Mouse (Mus musculus) retina, adult 2 months (tissue): ENCODE measurements around the gene Neil3.

Experiments
- DNase-seq: peaks from one replicate; pipeline ENCODE4 v3.0.0-alpha.2; 2012; ENCODE audit warnings: low read depth, low spot score

Neil3 gene

GRCm38 (mm10) chr8:53638495-53639171 lies at the start of gene Neil3:
Gene Neil3 (minus strand): TSS chr8:53639065.
- no peak for DNase-seq

GRCm38 (mm10) chr8:53680846-53681245 lies 42.0 kb upstream of the Neil3 start:
- DNase-seq, result peak; percentile 8

DNA sequence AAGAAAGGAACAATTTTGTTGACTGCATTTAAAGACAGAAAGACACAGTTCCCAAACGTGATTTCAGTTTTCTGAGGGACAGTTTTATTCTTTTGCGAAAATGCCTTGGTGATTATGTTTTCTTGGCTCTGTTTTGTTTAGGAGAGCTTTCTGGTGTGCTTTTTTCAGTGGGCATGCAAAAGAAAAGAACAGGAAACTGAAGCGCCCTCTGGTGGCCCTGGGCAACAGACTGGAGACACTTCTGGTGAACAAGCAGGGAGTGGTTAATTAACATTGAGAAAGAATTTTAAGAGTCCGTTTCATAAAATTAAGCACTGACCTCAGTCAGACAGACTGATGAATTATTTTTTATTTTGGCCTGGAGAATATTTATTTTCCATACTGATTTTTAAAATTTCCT lies 25.1 kb upstream of the Neil3 start:
- DNase-seq, result peak; percentile 15

GRCm38 (mm10) chr8:53661436-53661835 lies 22.6 kb upstream of the Neil3 start:
- DNase-seq, result no peak

GRCm38 (mm10) chr8:53630618-53631017 lies 8.2 kb downstream of the Neil3 start:
- DNase-seq, result no peak

- no peak for DNase-seq
These were observed 9.9 kb downstream of the Neil3 start for GRCm38 (mm10) chr8:53628864-53629415.

DNA sequence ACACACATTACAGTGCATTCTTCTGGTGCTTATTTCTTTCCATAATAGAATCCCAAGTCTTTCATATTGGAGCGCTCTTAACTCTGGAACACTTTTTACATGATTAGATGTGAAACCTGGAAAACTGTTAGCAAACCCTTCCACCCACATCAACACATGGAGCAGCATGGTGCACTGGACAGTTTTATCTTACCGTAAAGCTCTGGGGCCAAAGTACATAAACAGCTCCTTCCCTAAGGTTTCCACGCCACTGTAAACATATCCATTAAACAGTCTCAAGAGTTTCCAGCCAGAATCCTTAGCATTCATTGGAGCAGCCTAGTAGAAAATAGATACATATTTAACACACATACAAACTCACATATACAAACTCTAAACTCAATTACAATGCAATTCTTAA lies 15.4 kb downstream of the Neil3 start:
- no peak for DNase-seq

DNA sequence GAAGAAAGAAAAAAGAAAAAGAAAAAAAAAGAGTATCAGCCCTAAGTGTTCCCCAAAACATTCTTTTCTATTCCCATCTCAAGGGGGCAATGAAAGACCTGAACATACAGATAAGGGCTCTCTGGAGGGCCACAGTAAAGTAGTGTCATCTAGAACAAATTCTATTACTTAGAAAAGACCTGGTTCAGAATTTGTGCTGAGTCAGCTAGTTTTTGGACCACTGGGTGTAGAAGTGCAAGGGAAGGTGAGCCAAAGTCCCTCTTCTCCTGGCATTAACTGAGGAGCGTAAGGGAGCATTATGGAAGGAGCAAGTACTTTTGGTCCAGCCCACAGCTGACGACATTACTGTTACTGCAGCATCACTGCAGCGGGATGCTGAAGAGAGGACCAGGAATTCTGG lies 19.7 kb downstream of the Neil3 start:
- no peak for DNase-seq

DNA sequence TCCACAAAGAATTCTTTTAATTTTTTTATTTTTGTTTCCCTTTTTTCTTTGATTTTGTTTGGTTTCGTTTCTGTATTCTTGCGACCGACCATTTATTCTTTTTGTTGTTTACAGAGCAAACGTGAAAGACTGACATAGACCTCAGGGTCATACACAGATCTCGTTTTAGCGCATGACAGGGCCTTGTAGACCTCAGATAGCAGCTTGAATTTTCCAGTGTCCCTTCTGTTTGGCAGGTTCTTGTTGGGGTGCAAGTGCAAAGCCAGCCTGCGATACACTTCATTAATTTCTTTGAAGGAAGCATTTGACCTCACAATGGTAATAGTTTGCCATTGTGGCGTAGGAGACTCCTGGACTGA lies 24.6 kb downstream of the Neil3 start:
- DNase-seq, result no peak

GRCm38 (mm10) chr8:53613577-53614287 lies 25.1 kb downstream of the Neil3 start:
- DNase-seq, result no peak

GRCm38 (mm10) chr8:53612297-53612696 lies 26.6 kb downstream of the Neil3 start:
- no peak for DNase-seq

GRCm38 (mm10) chr8:53607040-53607439 lies 31.8 kb downstream of the Neil3 start:
- DNase-seq, result peak; percentile 3

DNA sequence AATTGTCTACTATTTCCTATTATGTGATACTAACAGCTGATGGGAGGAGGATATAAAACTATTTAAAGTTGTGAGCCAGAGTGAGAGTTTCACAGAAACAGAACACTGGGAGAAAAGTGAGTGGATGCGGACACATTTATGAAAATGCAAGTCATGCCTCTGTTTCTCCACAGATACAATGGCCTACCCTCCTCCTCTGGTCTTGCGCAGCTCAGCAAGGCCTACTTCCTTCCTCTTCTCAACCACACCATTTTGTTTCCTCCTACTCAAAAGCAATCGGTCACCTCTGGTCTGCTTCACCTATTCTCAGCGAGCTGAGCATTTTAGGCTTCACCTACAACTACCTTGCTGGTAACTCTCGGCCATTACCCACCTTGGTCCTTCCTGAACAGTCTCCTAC lies 34.0 kb downstream of the Neil3 start:
- DNase-seq, result no peak

DNA sequence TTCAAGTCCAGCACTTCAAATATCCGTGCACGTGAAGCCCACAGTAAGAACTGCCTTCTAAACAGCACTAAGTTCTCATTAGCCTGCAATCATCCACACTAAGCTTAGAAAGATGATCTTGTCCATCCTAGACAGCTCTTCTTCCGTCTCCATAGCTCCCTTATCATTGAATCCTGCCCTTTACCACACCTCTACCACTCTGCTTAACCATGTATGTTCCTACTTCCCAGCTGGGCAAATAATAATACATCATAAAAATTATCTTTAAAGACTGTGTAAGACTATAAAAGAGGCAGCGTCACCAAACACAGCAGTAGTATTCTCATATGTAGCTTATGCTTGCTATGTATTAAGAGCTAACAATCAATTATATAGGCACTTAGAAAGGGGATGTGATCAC lies 35.2 kb downstream of the Neil3 start:
- DNase-seq, result no peak

- no peak for DNase-seq
These were observed 38.0 kb downstream of the Neil3 start for GRCm38 (mm10) chr8:53600826-53601225.

- no peak for DNase-seq
These were observed 38.6 kb downstream of the Neil3 start for GRCm38 (mm10) chr8:53600025-53600811.

DNA sequence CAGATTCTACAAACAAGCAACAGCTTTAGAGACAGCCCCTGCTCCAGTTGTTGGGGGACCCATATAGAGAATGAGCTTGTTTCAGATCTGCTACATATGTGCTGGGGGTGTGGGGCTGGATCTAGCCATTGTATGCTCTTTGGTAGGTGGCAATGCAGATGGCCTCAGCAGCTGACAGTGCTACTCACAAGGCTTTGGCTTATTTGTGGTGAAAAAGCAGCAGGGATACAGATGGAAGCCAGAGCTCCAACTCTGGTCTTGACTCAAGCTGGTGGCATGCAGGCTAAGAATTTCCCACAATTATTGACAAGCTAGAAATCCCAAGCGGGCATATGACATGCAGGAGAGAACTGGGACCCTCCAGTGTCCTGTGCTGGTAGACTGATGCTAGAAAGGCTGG lies 40.8 kb downstream of the Neil3 start:
- DNase-seq, result no peak

GRCm38 (mm10) chr8:53591777-53592176 lies 47.1 kb downstream of the Neil3 start:
- DNase-seq, result no peak

- no peak for DNase-seq
These were observed 65.3 kb downstream of the Neil3 start for GRCm38 (mm10) chr8:53573600-53573999.

- DNase-seq, result no peak
These were observed 72.6 kb downstream of the Neil3 start for GRCm38 (mm10) chr8:53566223-53566622.

DNA sequence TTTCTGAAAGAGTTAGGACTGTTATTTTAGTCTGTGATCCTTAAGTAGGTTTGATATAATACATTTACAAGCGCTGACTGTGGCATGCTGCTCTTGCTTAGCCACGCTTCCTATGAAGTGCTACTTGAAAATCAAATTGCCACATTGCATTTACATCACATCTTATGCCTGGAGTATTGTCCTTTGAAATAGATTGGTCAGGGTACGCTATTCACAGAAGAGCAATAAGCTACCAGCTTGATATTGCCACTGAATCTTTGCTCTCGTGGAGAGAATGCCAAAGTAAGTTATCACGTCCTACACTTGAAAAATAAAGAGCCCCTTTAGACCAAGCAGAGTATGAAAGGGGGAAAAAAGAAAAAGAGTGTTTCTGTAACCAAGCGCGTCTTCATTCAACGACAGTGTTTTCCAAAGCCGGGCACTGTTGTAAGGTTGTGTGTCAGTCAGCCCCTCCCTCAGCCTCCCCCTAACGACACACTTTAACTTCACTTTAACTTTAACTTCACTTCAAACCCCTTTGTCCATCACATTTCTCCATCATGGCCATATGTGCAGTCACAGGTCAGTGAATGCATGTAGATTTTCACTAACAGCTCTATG lies 76.3 kb downstream of the Neil3 start:
- DNase-seq, result no peak

GRCm38 (mm10) chr8:53539585-53539984 lies 99.3 kb downstream of the Neil3 start:
- DNase-seq, result no peak
